Mouse (Mus musculus) bone marrow, adult 2 months (tissue): ENCODE measurements at regions not wholly inside any gene's neighbourhood (a gene's known extent, or its start where the extent isn't known, plus 50 kb on each side); places are given as distances from the start of the nearest gene placed in this dataset.

Experiments
- CTCF ChIP-seq: fragments of 200-500 bp; IDR thresholded peaks from 2 replicates; pipeline ENCODE4 v1.5.1; 2011; ENCODE audit warnings: low read length, control low read depth; ENCODE audit not compliant: control insufficient read depth, insufficient read depth
- POLR2A ChIP-seq: fragments of 200-500 bp; IDR thresholded peaks from 2 replicates; pipeline ENCODE4 v1.6.1; 2011; ENCODE audit warnings: low read depth, mild to moderate bottlenecking, control low read depth, low read length, borderline replicate concordance; ENCODE audit not compliant: control insufficient read depth

DNA sequence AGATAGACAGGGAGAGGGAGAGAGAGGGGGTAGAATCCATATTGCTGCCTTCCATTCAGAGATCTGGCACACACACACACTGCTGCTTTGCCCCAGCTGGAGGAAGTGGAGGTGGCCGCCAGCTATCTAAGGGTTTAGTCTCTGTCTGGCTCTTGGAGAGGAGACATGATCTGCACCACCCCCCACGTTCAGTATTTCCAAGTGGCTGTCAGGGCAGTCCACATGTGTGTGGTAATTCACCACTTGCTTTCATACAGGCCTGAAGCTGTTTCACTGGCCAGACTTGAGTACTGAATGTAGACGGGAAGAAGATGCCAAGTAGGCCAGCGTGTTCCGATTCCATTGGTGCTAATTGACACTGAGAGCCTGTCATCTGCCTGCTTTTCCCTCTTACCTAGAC, 501.0 kb upstream of the Gm765 start:
- TF ChIP-seq CTCF (no peak), POLR2A (no peak)
